Mouse (Mus musculus): ENCODE measurements around the gene Yme1l1. TPM values are rescaled to one million over a fixed set of nuclear protein-coding genes. Genes with fewer than 3 reads are reported as not detected.

Gene Yme1l1
- total RNA-seq (2012; rRNA removed) = 158 and 160 TPM in 2 replicates

- in situ Hi-C loops (cut with MboI; ENCODE audit: low sequenced_read_pairs in 2 of 2, unreplicated experiment in 2 of 2) = no loop called here
- peak within 1 kb of the TSS; percentile 96 for H3K27ac ChIP-seq (ENCODE audit: insufficient read depth, low read depth, low read length, poor library complexity, severe bottlenecking)
- peak; percentile 91 for DNase-seq (ENCODE audit: low read depth, low spot score)
- peak within 1 kb of the TSS; percentile 93 for H3K9ac ChIP-seq (ENCODE audit: insufficient read depth, low read depth, low read length, poor library complexity, severe bottlenecking)
- peak; percentile 74; the same call in 1 of the 2 replicates for TF ChIP-seq HCFC1 (IDR thresholded peaks at IDR 0.05; ENCODE audit: borderline replicate concordance, insufficient read depth, low read length)
- peak; percentile 65; the same call in 1 of the 2 replicates for TF ChIP-seq CHD2 (IDR thresholded peaks at IDR 0.05; ENCODE audit: low read depth, low read length)
- no peak for TF ChIP-seq ZC3H11A (IDR thresholded peaks at IDR 0.05; ENCODE audit: borderline replicate concordance, low read depth, low read length)
- no peak for TF ChIP-seq ZNF384 (IDR thresholded peaks at IDR 0.05; ENCODE audit: low read depth, low read length)
- no peak for TF ChIP-seq MAFK (IDR thresholded peaks at IDR 0.05; ENCODE audit: insufficient read depth, low read depth, low read length)
- H3K4me3 ChIP-seq (ENCODE audit: insufficient read depth in 1 of 2, low read depth in 1 of 2, low read length in 2 of 2, poor library complexity in 1 of 2, severe bottlenecking in 1 of 2) = peak within 1 kb of the TSS; percentile 74 to 98
- H3K4me1 ChIP-seq (ENCODE audit: control insufficient read depth in 2 of 2, insufficient read depth in 2 of 2, low read length in 2 of 2, poor library complexity in 1 of 2) = peaks cover 3 to 5% of the 10 kb centered on the region in 2 experiments; a peak in 2 of 4 replicates
- no peaks in the 10 kb centered on the region for H3K9me3 ChIP-seq (ENCODE audit: control insufficient read depth, insufficient read depth, low read depth, low read length)
- no peaks in the 10 kb centered on the region; the same call in 1 of the 2 replicates for H3K36me3 ChIP-seq (ENCODE audit: control insufficient read depth, insufficient read depth, low read length, poor library complexity, severe bottlenecking)
These were observed at the start of gene Yme1l1, which contains the start of gene Mastl for GRCm38 (mm10) chr2:23155777-23156607. Yme1l1 (plus strand) TSS chr2:23156369. Mastl (minus strand) TSS chr2:23156024.

GRCm38 (mm10) chr2:23119573-23119972, 36.6 kb upstream of the Yme1l1 start:
- in situ Hi-C loops (cut with MboI; ENCODE audit: low sequenced_read_pairs in 2 of 2, unreplicated experiment in 2 of 2) = no loop called here
- Histone ChIP-seq H3K4me3 (ENCODE audit: insufficient read depth in 1 of 2, low read depth in 1 of 2, low read length in 2 of 2, poor library complexity in 1 of 2, severe bottlenecking in 1 of 2) (no peak overlapping the region), H3K4me1 (ENCODE audit: control insufficient read depth in 2 of 2, insufficient read depth in 2 of 2, low read length in 2 of 2, poor library complexity in 1 of 2) (no peaks in the 10 kb centered on the region), H3K9me3 (ENCODE audit: control insufficient read depth, insufficient read depth, low read depth, low read length) (no peaks in the 10 kb centered on the region), H3K9ac (ENCODE audit: insufficient read depth, low read depth, low read length, poor library complexity, severe bottlenecking) (no peak overlapping the region), H3K27ac (ENCODE audit: insufficient read depth, low read depth, low read length, poor library complexity, severe bottlenecking) (no peak overlapping the region), H3K36me3 (ENCODE audit: control insufficient read depth, insufficient read depth, low read length, poor library complexity, severe bottlenecking) (peaks cover 5% of the 10 kb centered on the region)
- no peak for DNase-seq (ENCODE audit: low read depth, low spot score)
- TF ChIP-seq CHD2 (IDR thresholded peaks at IDR 0.05; ENCODE audit: low read depth, low read length) = no peak
- no peak for TF ChIP-seq MAFK (IDR thresholded peaks at IDR 0.05; ENCODE audit: insufficient read depth, low read depth, low read length)
- TF ChIP-seq ZNF384 (IDR thresholded peaks at IDR 0.05; ENCODE audit: low read depth, low read length) = no peak
- no peak for TF ChIP-seq HCFC1 (IDR thresholded peaks at IDR 0.05; ENCODE audit: borderline replicate concordance, insufficient read depth, low read length)
- no peak for TF ChIP-seq ZC3H11A (IDR thresholded peaks at IDR 0.05; ENCODE audit: borderline replicate concordance, low read depth, low read length)

GRCm38 (mm10) chr2:23155199-23155621, 959 bp upstream of the Yme1l1 start:
- in situ Hi-C loops (cut with MboI; ENCODE audit: low sequenced_read_pairs in 2 of 2, unreplicated experiment in 2 of 2) = no loop called here

GRCm38 (mm10) chr2:23156608-23157081, 476 bp downstream of the Yme1l1 start:
- H3K36me3 ChIP-seq (ENCODE audit: control insufficient read depth, insufficient read depth, low read length, poor library complexity, severe bottlenecking) = no peaks in the 10 kb centered on the region; the same call in 1 of the 2 replicates
- in situ Hi-C loops (cut with MboI; ENCODE audit: low sequenced_read_pairs in 2 of 2, unreplicated experiment in 2 of 2) = no loop called here
- peaks cover 3 to 5% of the 10 kb centered on the region in 2 experiments; a peak in 2 of 4 replicates for H3K4me1 ChIP-seq (ENCODE audit: control insufficient read depth in 2 of 2, insufficient read depth in 2 of 2, low read length in 2 of 2, poor library complexity in 1 of 2)
- no peak for DNase-seq (ENCODE audit: low read depth, low spot score)
- H3K4me3 ChIP-seq (ENCODE audit: insufficient read depth in 1 of 2, low read depth in 1 of 2, low read length in 2 of 2, poor library complexity in 1 of 2, severe bottlenecking in 1 of 2) = peak overlapping the region; percentile 74 to 98
- H3K9ac ChIP-seq (ENCODE audit: insufficient read depth, low read depth, low read length, poor library complexity, severe bottlenecking) = peak overlapping the region; percentile 93
- TF ChIP-seq CHD2 (IDR thresholded peaks at IDR 0.05; ENCODE audit: low read depth, low read length) = no peak
- H3K9me3 ChIP-seq (ENCODE audit: control insufficient read depth, insufficient read depth, low read depth, low read length) = no peaks in the 10 kb centered on the region
- H3K27ac ChIP-seq (ENCODE audit: insufficient read depth, low read depth, low read length, poor library complexity, severe bottlenecking) = peak overlapping the region; percentile 86

More at GRCm38 (mm10) chr2:23155199-23155621, 959 bp upstream of the Yme1l1 start:
- Histone ChIP-seq H3K4me3 (ENCODE audit: insufficient read depth in 1 of 2, low read depth in 1 of 2, low read length in 2 of 2, poor library complexity in 1 of 2, severe bottlenecking in 1 of 2) (peak overlapping the region; percentile 74 to 98), H3K9ac (ENCODE audit: insufficient read depth, low read depth, low read length, poor library complexity, severe bottlenecking) (peak overlapping the region; percentile 80), H3K4me1 (ENCODE audit: control insufficient read depth in 2 of 2, insufficient read depth in 2 of 2, low read length in 2 of 2, poor library complexity in 1 of 2) (peaks cover 3 to 5% of the 10 kb centered on the region in 2 experiments; a peak in 2 of 4 replicates), H3K9me3 (ENCODE audit: control insufficient read depth, insufficient read depth, low read depth, low read length) (no peaks in the 10 kb centered on the region), H3K36me3 (ENCODE audit: control insufficient read depth, insufficient read depth, low read length, poor library complexity, severe bottlenecking) (peaks cover 2% of the 10 kb centered on the region; the same call in 1 of the 2 replicates), H3K27ac (ENCODE audit: insufficient read depth, low read depth, low read length, poor library complexity, severe bottlenecking) (peak overlapping the region; percentile 54)
- TF ChIP-seq ZC3H11A (IDR thresholded peaks at IDR 0.05; ENCODE audit: borderline replicate concordance, low read depth, low read length) = no peak
- DNase-seq (ENCODE audit: low read depth, low spot score) = peak; percentile 15
